Mouse (Mus musculus) embryonic facial prominence, embryonic 14.5 days (tissue): ENCODE measurements around the gene Srp54a. TPM values are rescaled to one million over a fixed set of nuclear protein-coding genes. Genes with fewer than 3 reads are reported as not detected.
"Not testable (repeated sequence)": the region's sequence is repeated elsewhere in the genome, so short reads cannot be mapped to it uniquely, and the experiment has no call there.

Experiments used
- ATAC-seq: fragments of 200-750 bp; cut with Nextera tagmentation; 2 replicates; pipeline ENCODE4 v1.8.0; 2017; ENCODE audit warnings: low read depth, moderate number of reproducible peaks, moderate TSS enrichment
- DNase-seq: peaks from one replicate; pipeline ENCODE4 v3.0.0-alpha.2; 2015; ENCODE audit warnings: low spot score
- H3K27ac ChIP-seq: fragments of 300-500 bp; sonication (generic); replicated peaks from 2 replicates; pipeline ENCODE4 v1.5.1; 2014; ENCODE audit warnings: low read depth, mild to moderate bottlenecking, low read length, moderate library complexity
- H3K27me3 ChIP-seq: fragments of 300-500 bp; sonication (generic); replicated peaks from 2 replicates; pipeline ENCODE4 v1.6.1; 2014; ENCODE audit warnings: low read length; ENCODE audit not compliant: control insufficient read depth, insufficient read depth
- H3K36me3 ChIP-seq: fragments of 300-500 bp; sonication (generic); 2 replicates; pipeline ENCODE4 v1.6.1; 2014; ENCODE audit warnings: low read length, mixed read lengths; ENCODE audit not compliant: control insufficient read depth, insufficient read depth
- H3K4me1 ChIP-seq: fragments of 300-500 bp; sonication (generic); 2 replicates; pipeline ENCODE4 v1.6.1; 2014; ENCODE audit warnings: antibody characterized with exemption, low read length; ENCODE audit not compliant: control insufficient read depth, insufficient read depth
- H3K4me2 ChIP-seq: fragments of 300-500 bp; sonication (generic); 2 replicates; pipeline ENCODE4 v1.6.1; 2014; ENCODE audit warnings: low read depth, mild to moderate bottlenecking, low read length, moderate library complexity, mixed read lengths
- H3K4me3 ChIP-seq: fragments of 300-500 bp; sonication (generic); 2 replicates; pipeline ENCODE4 v1.5.1; 2014; ENCODE audit warnings: low read depth, mild to moderate bottlenecking, low read length
- H3K9ac ChIP-seq: fragments of 300-500 bp; sonication (generic); 2 replicates; pipeline ENCODE4 v1.6.1; 2014; ENCODE audit warnings: low read depth, mild to moderate bottlenecking, low read length, moderate library complexity, mixed read lengths
- H3K9me3 ChIP-seq: fragments of 300-500 bp; sonication (generic); 2 replicates; pipeline ENCODE4 v1.6.1; 2016; ENCODE audit warnings: low read length; ENCODE audit not compliant: control insufficient read depth
- WGBS: fragments of 180-500 bp; shearing (Covaris S2); extraction: QIAGEN DNeasy Blood & Tissue Kit; methylation state at CpG from one replicate; pipeline ENCODE4 v1.1.7; 2014; 5-methylcytosine and 5-hydroxymethylcytosine counted together
- polyA plus RNA-seq: library from polyadenylated mRNA; unstranded; fragments of >200 nt; fragmentation: Nextera tagmentation; extraction: Ambion mirVana; gene quantifications from 2 replicates; pipeline ENCODE4 v1.2.1, GENCODE M21; 2014

The Srp54a gene
- polyA plus RNA-seq, 1 experiment from 2014 or later: 194 TPM

DNA sequence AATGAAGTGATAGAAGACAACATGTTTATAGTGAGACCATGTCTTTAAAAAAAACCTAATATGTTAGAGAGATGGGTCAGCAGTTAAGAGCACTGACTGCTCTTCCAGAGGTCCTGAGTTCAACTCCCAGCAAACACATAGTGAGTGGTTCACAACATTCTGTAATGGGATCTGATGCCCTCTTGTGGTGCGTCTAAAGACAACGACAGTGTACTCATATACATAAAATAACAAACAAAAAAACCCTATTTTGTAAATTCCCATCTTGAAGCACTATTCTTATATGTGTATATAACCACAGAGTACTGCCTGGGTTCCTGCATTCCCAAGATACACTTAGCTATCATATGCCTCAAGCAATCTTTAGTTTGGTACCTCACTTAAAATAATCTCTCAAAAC lies 1.4 kb upstream of the Srp54a start:
- not testable (repeated sequence) for H3K4me1 ChIP-seq, DNase-seq, H3K36me3 ChIP-seq, ATAC-seq, H3K27ac ChIP-seq, H3K4me3 ChIP-seq, H3K9me3 ChIP-seq, H3K27me3 ChIP-seq
- Histone ChIP-seq H3K4me2 (peak overlapping the region; percentile 60; the same call in 1 of the 2 replicates), H3K9ac (0 out of 2 replicates have a peak overlapping the region, but pooled peaks have one; percentile 37)
- WGBS: 28% methylated on average over 2 of the region's 2 CpGs

DNA sequence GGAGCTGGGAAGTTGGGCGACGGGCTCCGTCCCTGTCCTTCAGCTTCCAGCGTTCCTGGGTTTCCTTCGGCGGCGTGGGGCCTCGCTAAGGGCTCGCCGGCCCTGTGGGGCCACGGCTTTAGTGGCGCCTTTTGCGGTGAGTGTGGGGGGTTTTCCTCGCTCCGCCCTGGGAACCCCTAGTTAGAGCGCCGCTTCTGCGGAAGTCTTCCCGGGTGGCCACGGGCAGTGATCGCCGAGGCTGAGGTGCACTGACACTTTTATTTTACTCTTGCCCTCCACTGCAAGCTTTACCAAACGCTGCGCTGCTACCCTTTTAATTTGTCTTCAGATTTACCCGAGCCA lies 510 bp downstream of the Srp54a start:
- peak overlapping the region; percentile 61 for H3K4me3 ChIP-seq
- H3K36me3 ChIP-seq, H3K27me3 ChIP-seq, H3K4me1 ChIP-seq, H3K9me3 ChIP-seq: not testable (repeated sequence)
- H3K4me2 ChIP-seq: peak overlapping the region; percentile 47
- ATAC-seq (peak; percentile 58), DNase-seq (peak; percentile 6)
- WGBS: under 1% methylated on average over 23 of the region's 25 CpGs
- H3K9ac ChIP-seq: peak overlapping the region; percentile 82
- peak overlapping the region; percentile 86 for H3K27ac ChIP-seq

GRCm38 (mm10) chr12:55092127-55092526 lies 12.1 kb downstream of the Srp54a start:
- H3K36me3 ChIP-seq, H3K9me3 ChIP-seq, H3K27ac ChIP-seq, H3K4me2 ChIP-seq, DNase-seq, H3K4me1 ChIP-seq, ATAC-seq, H3K9ac ChIP-seq, H3K27me3 ChIP-seq, H3K4me3 ChIP-seq: not testable (repeated sequence)
- no CpG with 5 or more reads among the region's 7 CpGs for WGBS

- not testable (repeated sequence) for H3K4me1 ChIP-seq, H3K4me3 ChIP-seq, H3K36me3 ChIP-seq, ATAC-seq, DNase-seq, H3K4me2 ChIP-seq, H3K9ac ChIP-seq, H3K27me3 ChIP-seq, H3K9me3 ChIP-seq, H3K27ac ChIP-seq
- no CpG with 5 or more reads among the region's 7 CpGs for WGBS
Observed at GRCm38 (mm10) chr12:55112616-55113015, 32.6 kb downstream of the Srp54a start.

DNA sequence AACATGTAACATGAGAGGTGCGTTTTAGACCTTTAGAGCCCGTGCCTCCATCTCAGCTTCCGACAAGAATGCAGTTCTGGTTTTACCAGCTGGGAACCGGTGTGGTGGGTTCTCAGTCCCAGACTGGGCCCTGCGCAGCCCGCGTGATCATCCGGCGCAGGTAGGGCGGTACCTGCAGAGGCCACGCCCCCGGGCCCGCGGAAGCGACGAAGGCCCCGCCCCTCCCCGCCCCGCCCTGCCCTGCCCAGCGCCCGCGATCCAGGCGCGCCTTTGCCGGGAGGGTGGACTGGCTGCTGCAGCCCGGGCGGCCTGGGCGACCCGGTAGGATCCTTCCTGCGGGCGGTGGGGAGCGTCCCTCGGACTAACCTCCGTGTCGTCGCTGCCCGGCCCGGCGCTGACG lies 44.2 kb downstream of the Srp54a start, which contains the start of gene Fam177a:
Gene Fam177a, plus strand, starts transcription at position 228 of the 400 bp plus-strand sequence.
- H3K9me3 ChIP-seq, H3K4me3 ChIP-seq, H3K9ac ChIP-seq, H3K27ac ChIP-seq, H3K4me1 ChIP-seq, H3K36me3 ChIP-seq, H3K4me2 ChIP-seq, H3K27me3 ChIP-seq, DNase-seq: not testable (repeated sequence)
- no CpG with 5 or more reads among the region's 40 CpGs for WGBS
- peak; percentile 97 for ATAC-seq

DNA sequence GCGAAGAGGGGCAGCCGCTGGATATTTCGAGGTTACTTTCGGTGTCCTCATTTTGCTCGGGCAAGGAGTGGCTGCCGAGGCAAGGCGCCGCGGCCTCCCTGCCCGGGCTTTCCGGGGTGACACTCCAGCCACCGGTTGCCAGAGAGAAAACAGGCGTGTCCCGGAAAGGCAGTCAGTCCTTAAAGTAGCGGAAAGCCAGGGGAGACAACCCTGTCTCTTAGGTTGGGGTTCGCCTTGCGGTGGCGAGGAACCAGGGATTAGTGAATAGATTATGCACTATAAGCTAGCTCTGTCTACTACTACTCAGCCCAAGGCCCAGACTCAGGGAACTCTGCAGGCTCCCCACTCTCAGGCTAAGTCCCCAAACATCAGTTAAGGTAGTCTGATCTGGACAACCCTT lies 44.7 kb downstream of the Srp54a start:
- not testable (repeated sequence) for H3K27me3 ChIP-seq, H3K4me1 ChIP-seq, H3K36me3 ChIP-seq, H3K9me3 ChIP-seq, H3K27ac ChIP-seq, H3K9ac ChIP-seq, DNase-seq, H3K4me2 ChIP-seq, H3K4me3 ChIP-seq
- WGBS: no CpG with 5 or more reads among the region's 18 CpGs
- ATAC-seq: peak; percentile 50

GRCm38 (mm10) chr12:55135540-55135939 lies 55.5 kb downstream of the Srp54a start:
- DNase-seq, H3K4me3 ChIP-seq, H3K9me3 ChIP-seq, H3K36me3 ChIP-seq, H3K4me2 ChIP-seq, H3K27ac ChIP-seq, H3K27me3 ChIP-seq, H3K4me1 ChIP-seq, ATAC-seq, H3K9ac ChIP-seq: not testable (repeated sequence)
- WGBS: no CpG with 5 or more reads among the region's 6 CpGs

DNA sequence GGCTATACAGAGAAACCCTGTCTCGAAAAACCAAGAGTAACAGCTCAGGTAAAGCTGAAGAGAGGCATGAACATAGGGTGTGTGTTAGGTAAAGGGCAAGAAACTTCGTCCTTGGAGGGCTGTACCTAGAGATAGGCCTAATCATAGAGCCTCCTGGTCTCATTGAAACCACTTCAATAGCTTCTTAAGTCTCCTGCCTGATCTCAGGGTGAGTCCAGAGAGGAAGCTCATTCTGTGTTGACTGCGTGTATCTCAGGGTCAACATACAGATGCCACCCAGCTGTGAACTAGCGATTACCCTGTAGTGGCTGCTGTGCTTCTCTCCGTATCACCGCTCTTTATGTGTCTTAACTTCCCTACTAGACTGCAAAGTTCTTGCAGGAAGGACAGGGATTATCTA lies 57.8 kb downstream of the Srp54a start:
- not testable (repeated sequence) for H3K27ac ChIP-seq, H3K4me3 ChIP-seq, DNase-seq, ATAC-seq, H3K9me3 ChIP-seq, H3K9ac ChIP-seq, H3K36me3 ChIP-seq, H3K4me2 ChIP-seq, H3K4me1 ChIP-seq, H3K27me3 ChIP-seq
- no CpG with 5 or more reads among the region's 6 CpGs for WGBS

DNA sequence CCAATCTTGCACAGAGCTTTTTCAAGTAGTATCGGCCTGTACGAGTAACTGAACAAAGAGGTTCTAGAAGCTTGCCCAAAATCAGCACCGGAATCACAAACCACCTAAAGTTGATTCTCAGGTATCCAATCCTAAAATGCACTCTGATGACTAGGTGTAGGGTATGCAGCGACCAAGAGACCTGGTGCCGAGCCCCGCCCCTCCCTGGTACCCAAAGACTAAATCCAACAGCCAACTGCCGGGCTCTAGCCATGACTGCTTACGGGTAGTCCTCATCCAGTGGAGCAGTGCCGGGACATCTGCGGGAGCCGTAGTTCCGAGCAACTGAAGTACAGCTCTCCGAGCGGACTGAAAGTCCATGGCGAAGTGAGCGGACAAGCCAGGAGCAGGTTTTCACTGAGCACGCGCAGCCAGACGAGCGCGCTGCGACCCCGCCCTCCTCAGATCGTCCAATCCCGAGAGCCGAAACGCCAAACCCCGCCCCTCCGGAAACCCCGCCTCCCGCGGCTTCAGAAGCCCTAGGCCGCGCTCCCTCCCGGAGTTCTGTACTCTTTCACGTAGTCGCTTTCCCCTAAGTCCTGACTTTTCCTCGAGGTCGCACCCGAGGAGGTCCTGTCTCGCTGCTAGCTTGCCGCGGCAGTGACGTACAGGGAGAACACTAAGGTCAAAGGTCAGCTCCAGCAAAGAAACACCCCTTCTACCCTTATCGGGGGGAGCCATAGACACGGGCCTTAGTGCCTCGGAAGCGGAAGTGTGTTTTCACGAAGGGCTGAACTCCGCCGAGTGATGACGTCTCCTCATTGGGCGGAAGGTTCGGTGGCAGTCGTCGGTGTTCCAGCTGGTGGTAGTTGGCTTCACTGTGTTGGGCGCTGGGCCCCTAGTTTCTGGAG lies 74.7 kb downstream of the Srp54a start, which contains the start of gene Srp54b:
Gene Srp54b, plus strand, starts transcription at position 546 of the 890 bp plus-strand sequence.
- peak; percentile 98 for ATAC-seq
- no CpG with 5 or more reads among the region's 57 CpGs for WGBS
- H3K27me3 ChIP-seq, H3K9ac ChIP-seq, H3K4me1 ChIP-seq, H3K27ac ChIP-seq, H3K36me3 ChIP-seq, DNase-seq, H3K4me2 ChIP-seq, H3K9me3 ChIP-seq: not testable (repeated sequence)
- H3K4me3 ChIP-seq: peak within 1 kb of the TSS; percentile 22; the same call in 1 of the 2 replicates
